Mouse (Mus musculus) ovary, postnatal 10 days (tissue): ENCODE results near the gene Cntnap1.

Experiments used
- DNase-seq: peaks from one replicate; pipeline ENCODE4 v3.0.0; 2022; ENCODE audit warnings: low spot score

Cntnap1 gene

GRCm38 (mm10) chr11:101185441-101185840, 15.1 kb downstream of the Cntnap1 start:
- DNase-seq: no peak

GRCm38 (mm10) chr11:101186526-101187247, 16.4 kb downstream of the Cntnap1 start:
- DNase-seq: no peak

GRCm38 (mm10) chr11:101187541-101187940, 17.2 kb downstream of the Cntnap1 start:
- DNase-seq: no peak

GRCm38 (mm10) chr11:101188166-101188805, 18.0 kb downstream of the Cntnap1 start:
- DNase-seq: no peak

DNA sequence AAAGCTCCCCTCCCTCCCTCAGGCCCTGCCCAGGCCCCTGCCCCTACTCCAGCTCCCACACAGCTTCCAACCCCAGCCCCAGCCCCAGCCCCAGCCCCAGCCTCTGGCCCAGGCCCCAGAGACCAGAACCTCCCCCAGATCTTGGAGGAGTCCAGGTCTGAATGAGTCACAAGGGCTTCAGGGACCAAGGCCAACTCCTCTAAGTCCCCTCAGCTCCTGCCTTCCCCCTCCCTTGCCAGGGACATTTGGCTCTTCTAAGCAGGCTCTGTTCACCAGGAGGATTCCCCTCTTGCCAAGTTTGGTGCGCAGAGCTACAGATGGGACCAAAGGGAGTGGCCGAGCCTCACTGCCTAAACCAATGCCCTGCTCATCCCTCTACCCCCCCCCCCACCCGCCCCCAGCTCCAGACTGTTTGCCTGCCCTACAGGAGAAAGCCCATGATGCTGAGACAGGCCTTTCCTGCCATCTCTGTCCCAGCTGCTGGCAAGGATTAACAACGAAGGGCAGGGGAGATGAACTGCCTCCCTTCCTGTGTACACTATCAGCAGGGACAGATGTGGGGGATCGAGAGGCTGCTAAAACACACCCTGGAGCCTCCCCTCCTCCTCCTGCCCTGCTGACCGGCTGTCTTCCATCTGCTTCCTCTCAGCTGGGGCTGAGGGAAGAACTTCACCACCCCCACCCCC, 19.3 kb downstream of the Cntnap1 start:
- DNase-seq: no peak

DNA sequence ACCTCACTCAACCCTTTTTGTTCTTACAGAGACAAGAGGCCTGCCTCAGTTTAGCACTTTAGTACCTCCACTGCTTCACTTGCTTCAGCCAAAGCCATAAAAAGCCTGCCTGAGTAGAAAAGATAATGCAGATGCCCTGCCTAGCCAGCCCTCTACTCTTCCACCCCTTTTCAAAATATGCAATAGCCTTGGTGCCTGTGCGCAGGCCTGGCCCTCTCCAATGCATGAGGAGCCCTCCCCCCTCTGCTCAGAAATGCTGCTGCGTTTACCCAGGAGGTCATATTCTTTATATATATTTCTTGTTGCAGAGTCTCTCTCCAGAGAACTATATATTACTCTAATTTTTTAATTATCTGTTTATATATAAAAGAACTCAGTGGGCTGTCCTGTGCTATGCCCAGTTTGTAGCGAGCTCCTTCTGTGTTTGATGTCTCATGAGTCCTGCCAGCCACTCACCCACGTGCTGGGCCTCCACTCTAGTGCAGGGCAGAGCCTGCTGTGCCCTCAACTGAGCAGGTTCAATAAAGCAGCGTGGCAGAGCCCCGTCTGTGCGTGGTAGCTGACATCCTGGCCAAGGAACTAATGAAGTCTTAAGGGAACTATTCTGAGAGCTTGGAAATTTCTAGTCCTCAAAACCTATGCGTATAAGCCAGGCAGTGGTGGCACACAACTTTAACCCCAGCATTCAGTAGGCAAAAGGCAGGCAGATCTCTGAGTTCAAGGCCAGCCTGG, 20.0 kb downstream of the Cntnap1 start:
- DNase-seq: no peak

- no peak for DNase-seq
Measured at GRCm38 (mm10) chr11:101190913-101191907, 20.9 kb downstream of the Cntnap1 start.

GRCm38 (mm10) chr11:101191919-101192470, 21.7 kb downstream of the Cntnap1 start:
- no peak for DNase-seq

- no peak for DNase-seq
Measured at GRCm38 (mm10) chr11:101192646-101193045, 22.3 kb downstream of the Cntnap1 start.

DNA sequence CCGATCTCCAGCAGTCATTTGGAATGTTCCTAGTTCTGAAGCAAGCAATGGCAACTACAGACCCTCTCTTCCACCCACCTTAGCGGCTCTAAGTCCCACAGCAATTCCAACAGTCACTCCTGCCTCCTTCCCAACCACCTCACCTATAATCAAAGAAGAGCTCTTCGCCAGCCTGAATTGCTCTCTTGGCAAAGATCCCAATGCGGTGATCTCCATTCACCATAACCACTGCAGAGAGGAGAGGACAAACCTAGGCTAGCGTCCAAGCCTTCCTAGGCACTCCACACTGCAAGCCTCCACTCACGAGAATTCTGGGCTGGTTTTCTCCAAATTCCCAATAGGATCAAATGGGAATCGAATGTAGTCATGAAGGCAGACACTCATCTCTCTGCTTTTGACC, 22.8 kb downstream of the Cntnap1 start:
- no peak for DNase-seq

DNA sequence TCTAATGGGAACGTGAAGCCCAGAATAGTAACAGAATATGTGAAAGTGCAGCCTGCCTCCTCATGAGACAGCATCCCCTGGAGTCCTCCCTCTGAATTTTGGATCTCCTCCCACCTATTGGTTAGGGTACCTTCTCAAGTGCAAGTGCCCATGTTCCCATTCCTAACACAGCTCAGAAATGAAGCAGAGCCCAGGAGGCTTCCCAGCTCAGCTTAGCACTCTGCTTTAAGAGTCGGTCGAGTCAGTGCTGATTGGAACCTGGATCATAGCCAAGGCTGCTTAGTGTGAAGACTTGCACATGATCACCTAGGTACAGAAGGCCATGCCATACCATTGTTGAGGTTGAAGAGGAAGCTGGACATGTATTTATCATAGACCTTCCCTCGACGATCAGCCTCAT, 23.8 kb downstream of the Cntnap1 start:
- no peak for DNase-seq

DNA sequence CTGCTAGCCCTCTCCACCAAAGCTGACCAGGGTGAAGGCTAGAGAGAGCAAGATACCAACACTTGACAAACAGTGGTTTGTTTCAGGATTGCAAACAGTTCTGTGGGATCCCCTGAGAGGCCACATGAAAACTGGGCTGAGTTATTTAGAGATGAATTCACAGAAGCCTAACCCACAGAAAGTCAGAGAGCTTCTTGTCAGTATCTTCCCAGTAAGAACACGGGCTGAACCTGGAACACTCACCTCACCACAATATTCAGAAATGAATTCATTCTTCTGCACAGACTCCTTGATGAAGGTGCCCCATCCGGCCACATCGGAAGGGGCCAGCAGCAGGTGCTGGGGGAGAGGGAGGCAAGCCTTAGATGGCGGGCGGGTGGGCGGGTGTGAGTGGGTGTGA, 24.3 kb downstream of the Cntnap1 start:
- no peak for DNase-seq

DNA sequence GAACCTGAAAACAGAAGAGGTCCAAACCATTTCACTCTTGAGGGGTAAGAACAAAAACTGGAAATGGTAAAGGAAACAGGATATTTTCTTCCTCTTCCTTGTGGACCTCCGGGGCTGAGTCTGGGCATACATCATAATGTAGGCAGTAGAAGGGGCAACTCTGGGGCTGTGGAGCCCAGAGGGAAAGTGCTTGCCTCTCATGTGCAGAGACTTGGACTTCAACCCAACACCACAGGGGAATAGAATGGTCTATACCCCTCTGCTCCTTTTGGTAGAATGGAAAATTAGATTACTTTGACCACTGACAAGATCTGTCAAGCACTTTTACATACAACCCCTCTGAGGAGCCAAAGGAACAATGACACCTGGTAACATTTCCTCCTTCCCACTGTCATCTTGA, 24.8 kb downstream of the Cntnap1 start:
- DNase-seq: no peak

- no peak for DNase-seq
Measured at GRCm38 (mm10) chr11:101195571-101195970, 25.2 kb downstream of the Cntnap1 start.

DNA sequence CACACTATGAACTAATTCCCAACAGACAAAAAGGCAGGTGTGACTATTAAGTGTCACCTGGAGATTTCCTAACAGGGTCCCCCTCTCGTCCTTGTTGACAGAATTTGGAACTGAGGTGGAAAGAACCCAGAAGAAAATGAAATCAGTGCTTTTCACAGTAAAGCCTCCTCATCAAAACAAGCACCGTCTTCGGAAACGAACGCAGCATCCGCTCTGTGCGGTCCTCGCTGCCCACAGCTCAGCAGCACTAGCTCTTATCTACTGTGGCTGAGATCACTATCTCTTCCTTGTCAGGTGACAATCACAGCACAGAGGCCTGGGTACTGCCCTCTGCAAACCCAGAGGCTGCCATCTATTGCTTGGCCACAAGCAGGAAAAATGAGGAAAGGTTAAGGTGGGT, 25.9 kb downstream of the Cntnap1 start:
- no peak for DNase-seq

DNA sequence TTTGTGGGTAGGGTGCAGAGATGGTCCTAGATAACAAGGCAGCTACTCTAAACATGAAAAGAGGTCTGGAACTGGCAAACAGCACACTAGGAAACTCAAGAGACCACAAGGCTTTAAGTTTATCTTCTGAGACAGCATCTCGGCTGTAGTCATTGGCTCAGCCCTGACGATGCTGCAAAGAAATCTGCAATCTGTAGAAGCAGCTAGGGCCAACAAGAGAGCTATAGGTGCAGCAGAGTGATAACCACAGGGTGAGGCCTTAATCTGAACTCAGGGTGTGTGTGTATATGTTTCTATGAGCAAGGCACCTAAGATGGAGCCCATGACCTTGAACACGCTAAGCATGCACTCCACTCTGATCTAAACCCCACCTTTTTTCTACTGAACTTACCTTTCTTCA, 29.2 kb downstream of the Cntnap1 start:
- DNase-seq: no peak

DNA sequence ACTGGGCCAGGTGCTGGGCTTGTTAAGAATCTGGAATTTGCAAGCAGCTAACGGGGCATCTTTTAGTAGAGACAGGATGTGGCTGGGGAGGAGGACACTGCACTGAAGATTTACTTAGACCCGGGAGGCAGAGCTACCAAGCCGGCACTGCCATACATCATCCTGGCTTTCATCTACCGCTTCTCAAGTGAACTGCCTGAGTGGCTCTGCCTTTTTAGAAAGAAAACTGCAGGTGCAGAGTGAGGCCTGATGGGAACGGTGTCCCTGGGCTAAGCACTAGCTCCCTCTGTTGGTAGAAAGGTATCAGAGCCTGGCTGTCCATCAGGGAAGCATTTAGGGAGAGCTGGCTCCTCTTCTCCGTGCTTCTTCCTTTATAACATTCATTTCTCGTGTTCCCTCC, 30.7 kb downstream of the Cntnap1 start:
- DNase-seq: no peak

DNA sequence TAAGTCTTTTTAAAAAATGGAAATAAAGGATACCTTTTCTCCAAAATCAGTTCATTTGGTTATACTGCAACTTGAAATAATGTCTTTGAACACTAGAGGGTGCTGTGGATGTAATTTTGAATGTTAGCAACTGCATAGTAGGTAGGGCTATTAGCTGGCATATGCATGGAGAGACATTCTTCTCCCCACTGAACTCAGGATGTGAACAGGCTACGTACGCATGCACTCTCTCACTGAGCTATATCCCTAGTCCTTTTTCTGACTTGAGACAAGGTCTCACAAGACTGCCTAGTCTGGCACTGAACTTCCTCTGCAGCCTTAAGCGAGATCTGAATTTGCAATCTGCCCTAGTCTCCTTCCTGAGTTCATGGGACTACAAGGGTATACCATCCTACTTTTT, 41.6 kb downstream of the Cntnap1 start:
- DNase-seq: no peak

GRCm38 (mm10) chr11:101216936-101217335, 46.6 kb downstream of the Cntnap1 start:
- DNase-seq: no peak

DNA sequence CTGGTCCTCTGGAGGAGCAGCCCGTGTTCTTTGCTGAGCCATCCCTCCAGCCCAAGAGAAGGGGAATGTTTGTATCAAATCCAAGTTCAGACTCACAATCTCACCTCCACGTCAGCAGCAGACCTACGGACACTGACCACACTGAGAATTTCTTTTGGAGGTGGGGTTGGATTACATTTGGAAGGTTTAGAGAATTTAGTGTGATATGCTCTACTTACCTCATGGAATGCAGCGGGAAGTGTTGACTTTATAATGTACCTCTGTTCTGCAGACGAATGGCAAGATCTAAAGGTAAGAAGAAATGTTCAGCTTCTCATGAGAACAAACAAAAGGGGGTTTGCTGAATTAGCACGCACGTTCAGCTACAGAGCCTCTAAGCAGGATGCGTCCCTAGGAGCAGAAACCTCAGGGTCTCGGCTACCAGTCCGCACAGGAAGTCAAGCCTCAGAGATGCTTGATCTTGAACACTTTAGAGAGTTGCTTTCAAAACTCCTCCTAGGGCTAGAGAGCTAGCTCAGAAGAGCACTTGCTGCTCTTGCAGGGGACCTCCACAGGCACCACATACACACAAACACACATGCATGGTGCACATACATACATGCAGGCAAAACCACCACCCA, 48.2 kb downstream of the Cntnap1 start:
- no peak for DNase-seq

GRCm38 (mm10) chr11:101220853-101221252, 50.5 kb downstream of the Cntnap1 start:
- DNase-seq: no peak
